Mouse (Mus musculus): ENCODE measurements around the gene Hcfc1r1.

Hcfc1r1 gene

GRCm38 (mm10) chr17:23675127-23675526, 1.7 kb downstream of the Hcfc1r1 start:
- in situ Hi-C loops (cut with MboI, MseI): no loop called here

DNA sequence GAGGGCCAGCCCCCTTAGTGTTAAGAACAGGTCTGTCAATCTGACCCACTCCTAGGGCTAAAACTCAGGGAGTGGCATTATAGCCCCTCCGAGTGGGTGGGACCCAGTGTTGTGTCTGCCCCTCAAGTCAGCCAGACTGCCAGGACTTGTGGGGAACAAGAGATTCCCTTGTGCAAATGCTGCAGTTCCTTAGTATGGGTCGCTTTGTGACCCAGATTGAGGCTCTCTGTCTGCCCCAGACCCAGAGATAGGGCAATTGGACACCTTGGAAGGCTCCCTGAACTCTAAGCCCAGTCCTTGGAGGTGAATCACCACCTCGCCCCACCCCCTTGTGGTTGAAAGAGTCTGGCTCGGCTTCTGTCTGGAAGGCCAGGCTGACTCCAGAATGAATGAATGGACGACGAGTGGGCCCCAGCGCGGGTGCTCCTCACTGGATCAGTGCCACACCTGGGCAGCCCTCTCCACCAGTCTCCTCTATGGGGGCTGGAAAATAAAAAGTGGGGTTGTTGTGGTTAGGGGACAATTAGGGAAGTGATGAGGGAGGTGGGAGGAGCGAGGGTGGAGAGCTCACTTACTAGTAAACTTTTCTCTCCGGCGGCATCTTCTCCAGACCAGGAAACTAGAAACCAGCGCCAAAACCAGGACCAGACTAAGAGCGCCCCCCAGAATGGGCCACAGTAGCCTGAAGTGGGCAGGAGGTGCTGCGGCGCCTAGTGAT, 2.3 kb downstream of the Hcfc1r1 start:
- in situ Hi-C loops (cut with MboI, MseI): no loop called here

DNA sequence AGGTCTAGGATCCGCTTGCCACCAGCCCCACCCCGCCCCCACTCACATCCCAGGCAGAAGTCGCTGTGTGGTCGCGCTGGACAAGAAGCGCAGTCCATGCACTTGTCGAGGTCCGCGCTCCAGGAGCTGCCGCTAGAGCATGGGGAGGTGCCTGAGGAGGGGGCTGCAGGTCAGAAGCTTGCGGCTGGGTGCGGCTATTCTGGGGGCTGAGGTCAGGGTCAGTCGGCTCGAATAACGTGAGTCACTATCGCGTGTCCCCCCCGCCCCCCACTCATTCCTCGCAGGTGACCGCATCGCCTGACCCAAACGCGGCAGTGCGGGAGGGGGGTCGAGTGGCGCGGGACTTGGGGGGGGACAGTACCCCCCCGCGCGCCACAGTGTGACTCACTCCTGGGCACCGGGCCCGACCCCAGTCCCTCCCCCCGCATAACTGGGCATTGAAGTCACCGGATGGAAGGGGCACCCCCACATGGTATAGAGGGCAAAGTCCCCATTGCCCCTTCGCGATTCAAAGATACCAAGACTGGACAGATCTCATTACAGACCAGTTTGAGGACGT, 3.2 kb downstream of the Hcfc1r1 start:
- in situ Hi-C loops (cut with MboI, MseI): no loop called here

- in situ Hi-C loops (cut with MboI, MseI): no loop called here
These were observed 3.9 kb downstream of the Hcfc1r1 start, which contains the start of gene Tnfrsf12a for GRCm38 (mm10) chr17:23677236-23677679. TSS of gene Tnfrsf12a (minus strand) at chr17:23677468.

DNA sequence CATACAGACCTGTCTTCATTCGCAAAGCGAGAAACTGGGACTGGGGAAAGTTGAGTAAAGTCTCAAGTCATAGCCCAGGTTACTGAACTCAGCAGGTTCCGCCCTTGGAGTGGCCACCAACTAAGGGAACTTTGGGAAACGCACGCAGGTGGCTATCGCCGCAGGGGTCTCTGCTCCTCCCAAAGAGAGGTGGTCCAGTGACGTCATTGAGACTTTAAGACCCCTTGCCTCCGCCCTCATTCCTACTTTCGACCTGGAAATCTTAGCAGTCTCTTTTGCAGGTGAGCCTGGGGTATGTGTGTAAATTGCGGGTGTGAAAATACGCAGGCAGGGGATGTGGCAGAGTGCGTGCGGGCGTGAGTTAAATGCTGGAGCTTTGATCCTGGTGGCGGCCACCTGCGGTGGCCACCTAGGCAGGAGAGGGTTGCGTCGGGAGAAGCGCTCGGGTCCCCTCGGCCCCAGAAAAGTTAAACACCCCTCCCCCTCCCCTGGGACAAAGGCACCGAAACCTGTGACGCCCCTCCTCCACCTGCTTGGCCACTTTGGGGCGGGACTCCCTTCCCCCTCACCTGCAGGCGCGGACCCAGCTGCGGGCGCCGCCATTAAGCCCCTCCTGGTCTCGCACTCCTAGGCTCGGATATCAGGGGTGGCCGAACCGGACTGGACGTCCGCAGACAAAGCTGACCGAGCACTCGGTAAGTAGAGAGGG, 5.9 kb downstream of the Hcfc1r1 start, which contains the start of gene Cldn6:
Cldn6 (plus strand) TSS at position 123 of the 709 bp plus-strand sequence.
- in situ Hi-C loops (cut with MboI, MseI): no loop called here

- in situ Hi-C loops (cut with MboI, MseI): no loop called here
These were observed 6.9 kb downstream of the Hcfc1r1 start for GRCm38 (mm10) chr17:23680336-23680735.

GRCm38 (mm10) chr17:23681086-23681485, 7.7 kb downstream of the Hcfc1r1 start:
- in situ Hi-C loops (cut with MboI, MseI): no loop called here

- in situ Hi-C loops (cut with MboI, MseI): no loop called here
These were observed 8.7 kb downstream of the Hcfc1r1 start for GRCm38 (mm10) chr17:23682092-23682491.

DNA sequence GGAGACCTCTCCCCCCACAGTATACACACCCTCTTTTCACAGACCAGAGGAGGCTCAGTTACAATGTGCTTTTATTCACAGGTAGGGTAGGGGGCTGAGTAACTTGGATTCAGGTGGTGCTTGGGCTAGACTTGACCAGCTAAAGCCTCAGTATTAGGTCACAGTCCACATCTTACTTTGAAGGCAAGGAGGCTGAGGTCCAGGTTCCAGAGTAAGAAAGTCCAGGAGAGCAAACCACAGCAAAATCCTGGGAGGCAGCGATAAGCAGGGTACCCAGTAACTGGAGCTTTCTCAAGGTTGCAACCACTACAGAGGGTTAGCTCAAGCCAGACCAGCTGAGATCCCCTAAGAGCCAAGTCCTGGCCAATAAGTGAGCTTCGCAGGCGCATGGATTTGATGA, 9.1 kb downstream of the Hcfc1r1 start:
- in situ Hi-C loops (cut with MboI, MseI): no loop called here

GRCm38 (mm10) chr17:23683226-23683625, 9.8 kb downstream of the Hcfc1r1 start:
- in situ Hi-C loops (cut with MboI, MseI): no loop called here

GRCm38 (mm10) chr17:23683856-23684672, 10.7 kb downstream of the Hcfc1r1 start, which contains the start of gene Cldn9:
TSS of gene Cldn9 (minus strand) at chr17:23684026.
- in situ Hi-C loops (cut with MboI, MseI): no loop called here

DNA sequence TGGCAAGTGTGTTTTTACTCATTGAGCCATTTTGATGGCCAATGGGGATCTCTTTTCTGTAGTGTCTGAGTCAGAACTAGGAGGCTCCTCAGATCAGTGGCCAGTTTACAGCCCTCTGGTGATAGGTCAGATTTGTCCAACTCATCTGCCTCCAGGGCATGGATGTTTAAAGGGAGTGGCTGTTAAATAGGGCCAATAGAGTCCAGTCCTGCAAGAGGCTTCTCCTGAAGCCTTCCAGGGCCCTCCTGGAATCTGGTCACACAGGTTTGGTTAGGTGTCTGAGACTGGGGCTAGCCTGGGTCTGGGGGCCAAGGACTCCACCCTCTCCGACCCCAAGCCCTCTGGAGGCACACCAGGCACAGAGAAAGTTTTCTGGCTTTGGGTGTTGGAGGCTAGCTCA, 21.1 kb downstream of the Hcfc1r1 start:
- in situ Hi-C loops (cut with MboI, MseI): no loop called here

GRCm38 (mm10) chr17:23695801-23696200, 22.4 kb downstream of the Hcfc1r1 start:
- in situ Hi-C loops (cut with MboI, MseI): no loop called here

GRCm38 (mm10) chr17:23699131-23700077, 26.0 kb downstream of the Hcfc1r1 start:
- in situ Hi-C loops (cut with MboI, MseI): loop anchor here (10.0 kb wide), 1 partner anchor 1275 kb away; the partner anchor contains the start of gene Zfp946

- in situ Hi-C loops (cut with MboI, MseI): loop anchor here (10.0 kb wide), 1 partner anchor 1275 kb away; the partner anchor contains the start of gene Zfp946
These were observed 26.7 kb downstream of the Hcfc1r1 start for GRCm38 (mm10) chr17:23700079-23700478.

DNA sequence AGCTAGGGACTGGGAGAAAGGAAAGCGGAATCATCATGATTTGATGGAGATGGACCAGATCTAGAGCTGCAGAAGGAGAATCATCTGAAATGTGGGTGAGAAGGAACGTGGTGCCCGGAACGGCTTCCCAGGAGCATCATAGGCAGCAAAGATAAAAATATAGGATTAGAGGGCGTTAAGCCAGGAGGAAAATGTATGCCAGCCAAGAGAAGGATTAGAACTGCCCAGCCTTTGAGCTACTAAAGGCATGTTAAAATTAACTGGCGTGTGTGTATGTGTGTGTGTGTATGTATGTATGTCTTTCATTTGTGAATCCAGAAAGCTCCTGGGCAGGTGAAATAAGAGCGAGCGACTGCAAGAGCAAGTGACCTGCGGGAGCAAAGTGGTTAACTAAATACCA, 29.9 kb downstream of the Hcfc1r1 start:
- in situ Hi-C loops (cut with MboI, MseI): loop anchor here (10.0 kb wide), 1 partner anchor 1278 kb away; the partner anchor contains the start of gene Zfp946

DNA sequence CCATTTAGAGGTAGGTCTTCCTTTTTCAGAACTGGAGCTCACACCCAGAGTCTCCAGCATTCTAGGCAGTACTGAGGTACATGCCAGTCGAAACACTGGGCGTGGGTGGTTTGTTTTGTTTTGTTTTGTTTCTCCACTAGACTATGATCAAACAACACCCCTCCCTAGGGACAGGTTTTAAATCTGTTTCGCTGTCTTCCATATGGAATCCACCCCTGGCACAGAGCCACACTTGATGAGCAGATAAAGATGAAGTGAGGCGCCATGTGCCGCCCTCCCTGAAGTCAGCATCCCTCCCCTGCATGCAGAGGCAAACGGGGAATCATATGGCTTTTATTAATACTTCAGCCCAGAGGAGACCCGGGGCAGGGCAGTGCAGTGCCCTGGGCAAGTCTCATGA, 31.3 kb downstream of the Hcfc1r1 start:
- in situ Hi-C loops (cut with MboI, MseI): loop anchor here (5.0 to 10.0 kb wide), 2 partner anchors 32 to 1280 kb away; partner anchors contain the start of genes Hcfc1r1, Thoc6 and Zfp946

GRCm38 (mm10) chr17:23705525-23706104, 32.2 kb downstream of the Hcfc1r1 start:
- in situ Hi-C loops (cut with MboI, MseI): loop anchor here (5.0 to 10.0 kb wide), 2 partner anchors 33 to 1281 kb away; partner anchors contain the start of genes Hcfc1r1, Thoc6 and Zfp946

DNA sequence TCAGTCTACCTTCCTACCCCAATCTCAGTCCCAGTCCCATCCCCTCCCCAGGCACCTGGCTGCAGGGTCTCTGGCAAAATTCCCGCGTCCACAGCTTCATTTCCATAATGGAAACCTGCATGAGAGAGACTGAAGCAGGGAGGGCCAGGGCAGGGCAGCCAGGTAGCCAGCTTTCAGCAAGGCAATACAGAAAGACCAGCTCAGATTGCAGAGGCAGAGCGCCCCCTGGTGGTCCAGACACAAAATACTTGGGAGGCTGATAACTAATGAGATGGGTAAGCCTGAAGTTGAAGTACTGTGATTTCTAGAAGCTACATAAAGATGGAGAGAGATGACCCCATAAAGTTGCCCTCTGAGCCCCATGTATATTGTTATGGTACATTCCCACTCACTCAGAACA, 32.8 kb downstream of the Hcfc1r1 start:
- in situ Hi-C loops (cut with MboI, MseI): loop anchor here (5.0 to 10.0 kb wide), 2 partner anchors 34 to 1281 kb away; partner anchors contain the start of genes Hcfc1r1, Thoc6 and Zfp946
